Mouse (Mus musculus): ENCODE results near the gene Mydgf.

DNA sequence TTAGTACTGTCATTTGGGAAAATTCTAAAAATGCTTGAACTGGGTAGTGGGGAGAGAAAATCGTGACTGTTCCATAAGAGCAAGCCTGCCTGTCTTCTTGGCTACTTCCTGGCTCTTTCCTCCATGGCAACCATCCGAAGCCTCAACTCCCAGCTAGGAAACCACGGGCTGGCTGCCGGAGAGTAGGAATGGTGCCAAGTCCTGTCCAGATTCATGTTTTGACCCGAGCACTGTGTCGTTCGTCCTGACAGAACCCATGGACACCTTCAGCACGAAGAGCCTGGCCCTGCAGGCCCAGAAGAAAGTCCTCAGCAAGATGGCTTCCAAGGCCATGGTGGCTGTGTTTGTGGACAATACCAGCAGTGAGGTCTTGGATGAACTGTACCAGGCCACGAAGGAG is 12.3 kb downstream of the Mydgf start:
- no peak for TF ChIP-seq POLR2AphosphoS2 (IDR thresholded peaks at IDR 0.05; ENCODE audit: insufficient read length, low read depth)
- no peak for TF ChIP-seq POLR2A (IDR thresholded peaks at IDR 0.05; ENCODE audit: insufficient read length, low read depth)
- TF ChIP-seq MYOD1 (IDR thresholded peaks at IDR 0.05; ENCODE audit: control insufficient read depth in 1 of 3, insufficient read length in 2 of 3, low read depth in 2 of 3): no peak
- TF ChIP-seq TCF3 (IDR thresholded peaks at IDR 0.05; ENCODE audit: insufficient read length, low read depth): no peak
- TF ChIP-seq MYOG (IDR thresholded peaks at IDR 0.05; ENCODE audit: control insufficient read depth in 1 of 3, insufficient read depth in 1 of 3, insufficient read length in 2 of 3, low read depth in 2 of 3): no peak
